Mouse (Mus musculus): ENCODE results near the gene Ccdc84. TPM values are rescaled to one million over a fixed set of nuclear protein-coding genes. Genes with fewer than 3 reads are reported as not detected.

Ccdc84 gene
- polyA plus RNA-seq, 1 experiment, result 1.1 TPM

GRCm38 (mm10) chr9:44398551-44398950 lies 19.8 kb downstream of the Ccdc84 start:
- H3K4me3 ChIP-seq (replicated peaks), result peak overlapping the region; percentile 81
- H3K9me3 ChIP-seq (ENCODE audit: control insufficient read depth, low read length), result no peaks in the 10 kb centered on the region
- no peaks in the 10 kb centered on the region for H3K27me3 ChIP-seq (ENCODE audit: control insufficient read depth)
- TF ChIP-seq GATA1 (IDR thresholded peaks at IDR 0.05; ENCODE audit: low read length) (no peak), TAL1 (IDR thresholded peaks at IDR 0.05; ENCODE audit: low read length) (no peak)
- H3K36me3 ChIP-seq (ENCODE audit: control insufficient read depth), result peaks cover 53% of the 10 kb centered on the region
- peaks cover 43% of the 10 kb centered on the region for H3K4me1 ChIP-seq (ENCODE audit: control insufficient read depth)

GRCm38 (mm10) chr9:44398087-44398486 lies 20.3 kb downstream of the Ccdc84 start:
- peaks cover 48% of the 10 kb centered on the region for H3K36me3 ChIP-seq (ENCODE audit: control insufficient read depth)
- H3K9me3 ChIP-seq (ENCODE audit: control insufficient read depth, low read length), result no peaks in the 10 kb centered on the region
- TF ChIP-seq TAL1 (IDR thresholded peaks at IDR 0.05; ENCODE audit: low read length) (no peak), GATA1 (IDR thresholded peaks at IDR 0.05; ENCODE audit: low read length) (no peak)
- H3K27me3 ChIP-seq (ENCODE audit: control insufficient read depth), result no peaks in the 10 kb centered on the region
- H3K4me3 ChIP-seq (replicated peaks), result peak overlapping the region; percentile 81
- H3K4me1 ChIP-seq (ENCODE audit: control insufficient read depth), result peaks cover 43% of the 10 kb centered on the region

GRCm38 (mm10) chr9:44396684-44397411 lies 21.5 kb downstream of the Ccdc84 start, which contains the start of gene Slc37a4:
Slc37a4 (plus strand) TSS chr9:44396852.
- H3K36me3 ChIP-seq (ENCODE audit: control insufficient read depth), result peaks cover 40% of the 10 kb centered on the region
- TF ChIP-seq GATA1 (IDR thresholded peaks at IDR 0.05; ENCODE audit: low read length) (no peak), TAL1 (IDR thresholded peaks at IDR 0.05; ENCODE audit: low read length) (no peak)
- H3K9me3 ChIP-seq (ENCODE audit: control insufficient read depth, low read length), result no peaks in the 10 kb centered on the region
- peak within 1 kb of the TSS; percentile 81 for H3K4me3 ChIP-seq (replicated peaks)
- H3K4me1 ChIP-seq (ENCODE audit: control insufficient read depth), result peaks cover 43% of the 10 kb centered on the region
- no peaks in the 10 kb centered on the region for H3K27me3 ChIP-seq (ENCODE audit: control insufficient read depth)

- H3K27me3 ChIP-seq (ENCODE audit: control insufficient read depth), result no peaks in the 10 kb centered on the region
- no peaks in the 10 kb centered on the region for H3K9me3 ChIP-seq (ENCODE audit: control insufficient read depth, low read length)
- H3K4me3 ChIP-seq (replicated peaks), result no peak overlapping the region
- no peak for TF ChIP-seq TAL1 (IDR thresholded peaks at IDR 0.05; ENCODE audit: low read length)
- TF ChIP-seq GATA1 (IDR thresholded peaks at IDR 0.05; ENCODE audit: low read length), result no peak
- peaks cover 18% of the 10 kb centered on the region for H3K4me1 ChIP-seq (ENCODE audit: control insufficient read depth)
- peaks cover 57% of the 10 kb centered on the region for H3K36me3 ChIP-seq (ENCODE audit: control insufficient read depth)
These were observed 26.9 kb downstream of the Ccdc84 start for GRCm38 (mm10) chr9:44391466-44391865.

- Histone ChIP-seq H3K4me3 (replicated peaks) (no peak overlapping the region), H3K27me3 (ENCODE audit: control insufficient read depth) (no peaks in the 10 kb centered on the region), H3K9me3 (ENCODE audit: control insufficient read depth, low read length) (no peaks in the 10 kb centered on the region), H3K4me1 (ENCODE audit: control insufficient read depth) (peaks cover 10% of the 10 kb centered on the region), H3K36me3 (ENCODE audit: control insufficient read depth) (peaks cover 79% of the 10 kb centered on the region)
- TF ChIP-seq TAL1 (IDR thresholded peaks at IDR 0.05; ENCODE audit: low read length) (no peak), GATA1 (IDR thresholded peaks at IDR 0.05; ENCODE audit: low read length) (no peak)
These were observed 29.1 kb downstream of the Ccdc84 start for GRCm38 (mm10) chr9:44389273-44389672.

GRCm38 (mm10) chr9:44387221-44387620 lies 31.1 kb downstream of the Ccdc84 start:
- no peak overlapping the region for H3K4me3 ChIP-seq (replicated peaks)
- peaks cover 9% of the 10 kb centered on the region for H3K4me1 ChIP-seq (ENCODE audit: control insufficient read depth)
- H3K9me3 ChIP-seq (ENCODE audit: control insufficient read depth, low read length), result no peaks in the 10 kb centered on the region
- H3K27me3 ChIP-seq (ENCODE audit: control insufficient read depth), result no peaks in the 10 kb centered on the region
- no peak for TF ChIP-seq TAL1 (IDR thresholded peaks at IDR 0.05; ENCODE audit: low read length)
- no peak for TF ChIP-seq GATA1 (IDR thresholded peaks at IDR 0.05; ENCODE audit: low read length)
- H3K36me3 ChIP-seq (ENCODE audit: control insufficient read depth), result peaks cover 97% of the 10 kb centered on the region

- Histone ChIP-seq H3K4me1 (ENCODE audit: control insufficient read depth) (peaks cover 23% of the 10 kb centered on the region), H3K9me3 (ENCODE audit: control insufficient read depth, low read length) (no peaks in the 10 kb centered on the region), H3K4me3 (replicated peaks) (no peak overlapping the region), H3K36me3 (ENCODE audit: control insufficient read depth) (peaks cover 94% of the 10 kb centered on the region), H3K27me3 (ENCODE audit: control insufficient read depth) (no peaks in the 10 kb centered on the region)
- TF ChIP-seq GATA1 (IDR thresholded peaks at IDR 0.05; ENCODE audit: low read length) (no peak), TAL1 (IDR thresholded peaks at IDR 0.05; ENCODE audit: low read length) (no peak)
These were observed 33.8 kb downstream of the Ccdc84 start for GRCm38 (mm10) chr9:44384596-44384995.

GRCm38 (mm10) chr9:44379862-44380261 lies 38.5 kb downstream of the Ccdc84 start:
- Histone ChIP-seq H3K4me1 (ENCODE audit: control insufficient read depth) (peaks cover 38% of the 10 kb centered on the region), H3K36me3 (ENCODE audit: control insufficient read depth) (peaks cover 46% of the 10 kb centered on the region), H3K9me3 (ENCODE audit: control insufficient read depth, low read length) (no peaks in the 10 kb centered on the region), H3K27me3 (ENCODE audit: control insufficient read depth) (no peaks in the 10 kb centered on the region), H3K4me3 (replicated peaks) (peak overlapping the region; percentile 79)
- TF ChIP-seq TAL1 (IDR thresholded peaks at IDR 0.05; ENCODE audit: low read length) (no peak), GATA1 (IDR thresholded peaks at IDR 0.05; ENCODE audit: low read length) (no peak)

GRCm38 (mm10) chr9:44379054-44379834 lies 39.1 kb downstream of the Ccdc84 start, which contains the start of gene Hyou1:
Hyou1 (plus strand) TSS chr9:44379490.
- Histone ChIP-seq H3K27me3 (ENCODE audit: control insufficient read depth) (no peaks in the 10 kb centered on the region), H3K4me1 (ENCODE audit: control insufficient read depth) (peaks cover 38% of the 10 kb centered on the region), H3K9me3 (ENCODE audit: control insufficient read depth, low read length) (no peaks in the 10 kb centered on the region), H3K4me3 (replicated peaks) (peak within 1 kb of the TSS; percentile 79), H3K36me3 (ENCODE audit: control insufficient read depth) (peaks cover 40% of the 10 kb centered on the region)
- peak; percentile 78 for TF ChIP-seq GATA1 (IDR thresholded peaks at IDR 0.05; ENCODE audit: low read length)
- TF ChIP-seq TAL1 (IDR thresholded peaks at IDR 0.05; ENCODE audit: low read length), result no peak

All from erythroblast, embryonic 14.5 days (primary cell).